Mouse (Mus musculus): ENCODE data around the gene Fbxl14.

DNA sequence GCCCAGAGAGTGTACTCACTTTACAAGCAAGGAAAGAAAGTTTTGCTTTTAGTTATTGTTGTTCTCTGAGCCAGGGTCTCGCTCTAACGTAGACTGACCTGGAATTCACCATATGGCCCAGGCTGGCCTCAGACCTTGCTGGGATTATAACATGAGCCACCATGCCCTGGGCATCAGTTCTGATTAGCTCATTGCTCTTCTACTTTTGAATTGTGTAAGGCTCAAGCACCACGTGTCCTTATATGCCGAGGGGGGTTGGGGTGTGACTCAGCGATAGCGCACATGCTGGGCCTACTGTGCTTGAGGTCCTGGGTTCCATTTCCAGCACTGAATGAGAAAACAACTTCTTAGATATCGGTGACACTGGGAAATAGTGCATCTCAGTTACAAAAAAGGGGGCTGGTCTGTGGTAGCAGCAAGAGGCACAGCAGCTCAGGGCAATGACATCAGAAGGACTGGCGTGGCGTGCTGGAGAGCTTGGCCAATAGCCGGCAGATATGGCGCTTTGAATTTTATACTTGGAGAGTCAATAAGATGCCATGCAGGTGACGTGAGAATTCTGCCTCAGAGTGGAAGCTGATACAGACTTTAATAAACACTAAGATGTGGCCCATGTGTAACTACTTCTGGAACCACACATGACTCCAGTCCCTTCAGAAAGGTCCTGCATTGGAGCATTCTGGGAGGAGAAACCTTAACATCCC lies 7.1 kb downstream of the Fbxl14 start:
- no peak for TF ChIP-seq POU5F1 (IDR thresholded peaks at IDR 0.05; ENCODE audit: borderline replicate concordance, low read length)
- TF ChIP-seq CTCF (conservative IDR thresholded peaks at IDR 0.05; ENCODE audit: low read length), result no peak
